Mouse (Mus musculus): Measurements from ENCODE around the gene Srsf6.
"Not testable (repeated sequence)": the region's sequence is repeated elsewhere in the genome, so short reads cannot be mapped to it uniquely, and the experiment has no call there.

Gene Srsf6

GRCm38 (mm10) chr2:162931123-162931673 is at the start of gene Srsf6:
Gene Srsf6 (plus strand): TSS chr2:162931528.
- peak; percentile 96 for DNase-seq (ENCODE audit: low spot score)

- no peak for DNase-seq (ENCODE audit: low spot score)
Measured at GRCm38 (mm10) chr2:162884101-162884500, 47.2 kb upstream of the Srsf6 start.

- no peak for DNase-seq (ENCODE audit: low spot score)
Measured at GRCm38 (mm10) chr2:162887121-162887520, 44.2 kb upstream of the Srsf6 start.

- no peak for DNase-seq (ENCODE audit: low spot score)
Measured at GRCm38 (mm10) chr2:162888677-162889076, 42.7 kb upstream of the Srsf6 start.

GRCm38 (mm10) chr2:162889191-162889590 is 42.1 kb upstream of the Srsf6 start:
- DNase-seq (ENCODE audit: low spot score) = no peak

GRCm38 (mm10) chr2:162889731-162890130 is 41.6 kb upstream of the Srsf6 start:
- DNase-seq (ENCODE audit: low spot score) = no peak

- DNase-seq (ENCODE audit: low spot score) = not testable (repeated sequence)
Measured at GRCm38 (mm10) chr2:162892979-162893378, 38.3 kb upstream of the Srsf6 start.

- not testable (repeated sequence) for DNase-seq (ENCODE audit: low spot score)
Measured at GRCm38 (mm10) chr2:162899256-162899655, 32.1 kb upstream of the Srsf6 start.

- no peak for DNase-seq (ENCODE audit: low spot score)
Measured at GRCm38 (mm10) chr2:162899880-162900589, 31.3 kb upstream of the Srsf6 start.

GRCm38 (mm10) chr2:162900590-162900916 is 30.8 kb upstream of the Srsf6 start:
- DNase-seq (ENCODE audit: low spot score) = peak; percentile 17

- DNase-seq (ENCODE audit: low spot score) = no peak
Measured at GRCm38 (mm10) chr2:162905902-162906301, 25.4 kb upstream of the Srsf6 start.

- DNase-seq (ENCODE audit: low spot score) = peak; percentile 55
Measured at GRCm38 (mm10) chr2:162908052-162908491, 23.3 kb upstream of the Srsf6 start.

- DNase-seq (ENCODE audit: low spot score) = no peak
Measured at GRCm38 (mm10) chr2:162914040-162914439, 17.3 kb upstream of the Srsf6 start.

- DNase-seq (ENCODE audit: low spot score) = peak; percentile 33
Measured at GRCm38 (mm10) chr2:162914519-162914918, 16.8 kb upstream of the Srsf6 start.

- no peak for DNase-seq (ENCODE audit: low spot score)
Measured at GRCm38 (mm10) chr2:162919926-162920325, 11.4 kb upstream of the Srsf6 start.

- DNase-seq (ENCODE audit: low spot score) = peak; percentile 82
Measured at GRCm38 (mm10) chr2:162922183-162922582, 9.1 kb upstream of the Srsf6 start.

GRCm38 (mm10) chr2:162922834-162923233 is 8.5 kb upstream of the Srsf6 start:
- DNase-seq (ENCODE audit: low spot score) = no peak

GRCm38 (mm10) chr2:162924126-162924525 is 7.2 kb upstream of the Srsf6 start:
- DNase-seq (ENCODE audit: low spot score) = no peak

- DNase-seq (ENCODE audit: low spot score) = no peak
Measured at GRCm38 (mm10) chr2:162927918-162928585, 3.3 kb upstream of the Srsf6 start.

GRCm38 (mm10) chr2:162929704-162930103 is 1.6 kb upstream of the Srsf6 start:
- no peak for DNase-seq (ENCODE audit: low spot score)

- no peak for DNase-seq (ENCODE audit: low spot score)
Measured at GRCm38 (mm10) chr2:162930516-162931122, 709 bp upstream of the Srsf6 start.

- peak; percentile 72 for DNase-seq (ENCODE audit: low spot score)
Measured at GRCm38 (mm10) chr2:162931674-162932650, 634 bp downstream of the Srsf6 start.

Measured in retina, embryonic 14.5 days (tissue).